Mouse (Mus musculus) ES-Bruce4 (cell line): ENCODE measurements at regions not wholly inside any gene's neighbourhood (a gene's known extent, or its start where the extent isn't known, plus 50 kb on each side); places are given as distances from the start of the nearest gene placed in this dataset.

Experiments
- CTCF ChIP-seq: IDR thresholded peaks from one replicate; pipeline ENCODE4 v1.8.1; 2011; ENCODE audit warnings: low read depth, low read length
- POLR2A ChIP-seq: IDR thresholded peaks from one replicate; pipeline ENCODE4 v1.8.1; 2011; ENCODE audit warnings: low read length; ENCODE audit not compliant: insufficient read depth

GRCm38 (mm10) chr10:111636283-111636682 is 130.2 kb downstream of the Phlda1 start:
- TF ChIP-seq CTCF (peak; percentile 59), POLR2A (no peak)
